Mouse (Mus musculus) layer of hippocampus, adult 18-20 months (tissue): ENCODE measurements around the gene Tubb1. TPM values are rescaled to one million over a fixed set of nuclear protein-coding genes. Genes with fewer than 3 reads are reported as not detected.

Source experiments
- DNase-seq, 2 experiments: peaks; one replicate each; pipeline ENCODE4 v3.0.0; 2022; ENCODE audit warnings: low spot score in 2 of 2
- long read RNA-seq: library from polyadenylated mRNA; stranded (forward); transcript quantifications from one replicate; pipeline ENCODE4 v2.0.0, GENCODE M21; 2021
- total RNA-seq, 2 experiments: library from RNA; stranded (reverse); gene quantifications; 2 replicates each; pipeline ENCODE4 v1.2.3; 2021

The Tubb1 gene
- not detected for total RNA-seq
- long read RNA-seq = 0 reads

DNA sequence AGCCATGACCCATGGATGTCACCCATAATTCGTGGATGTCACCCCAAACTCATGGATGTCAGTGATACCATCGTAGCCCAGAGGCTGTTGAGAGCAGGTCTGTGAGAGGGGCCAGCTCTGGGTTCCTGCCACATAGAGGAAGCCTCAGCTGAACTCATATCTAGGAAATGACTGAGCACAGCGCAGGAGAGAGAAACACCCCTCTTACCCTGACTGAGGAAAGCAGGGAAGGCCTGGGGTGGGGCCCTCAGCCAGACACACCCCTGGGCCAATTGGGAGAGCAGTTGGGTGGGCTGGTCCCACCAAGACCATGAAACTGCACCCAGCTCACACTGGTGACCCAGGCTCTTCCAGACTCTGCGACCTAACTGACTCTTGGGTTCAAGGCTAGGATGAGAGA is at the start of gene Tubb1:
Gene Tubb1 (plus strand): TSS at position 343 of the 400 bp plus-strand sequence.
- no peak for DNase-seq

DNA sequence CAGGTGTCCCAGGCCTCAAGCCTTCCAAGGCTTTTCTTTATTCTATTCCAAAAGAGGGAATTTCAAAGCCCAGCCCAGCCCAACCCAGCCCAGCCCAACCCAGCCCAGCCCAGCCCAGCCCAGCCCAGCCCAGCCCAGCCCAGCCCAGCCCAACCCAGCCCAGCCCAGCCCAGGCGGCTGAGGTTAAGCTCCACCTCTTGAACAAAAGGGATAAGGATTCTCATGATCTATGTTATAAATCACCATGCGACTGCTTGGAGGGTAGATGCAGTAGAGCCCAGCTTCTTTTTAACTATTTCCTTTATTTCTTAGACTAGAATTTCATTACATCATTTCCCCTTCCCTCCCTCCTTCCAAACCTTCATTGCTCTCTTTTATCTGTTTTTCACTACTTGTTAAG is 40.3 kb upstream of the Tubb1 start:
- no peak for DNase-seq

- DNase-seq = no peak
Observed at GRCm38 (mm10) chr2:174413127-174413526, 37.4 kb upstream of the Tubb1 start.

DNA sequence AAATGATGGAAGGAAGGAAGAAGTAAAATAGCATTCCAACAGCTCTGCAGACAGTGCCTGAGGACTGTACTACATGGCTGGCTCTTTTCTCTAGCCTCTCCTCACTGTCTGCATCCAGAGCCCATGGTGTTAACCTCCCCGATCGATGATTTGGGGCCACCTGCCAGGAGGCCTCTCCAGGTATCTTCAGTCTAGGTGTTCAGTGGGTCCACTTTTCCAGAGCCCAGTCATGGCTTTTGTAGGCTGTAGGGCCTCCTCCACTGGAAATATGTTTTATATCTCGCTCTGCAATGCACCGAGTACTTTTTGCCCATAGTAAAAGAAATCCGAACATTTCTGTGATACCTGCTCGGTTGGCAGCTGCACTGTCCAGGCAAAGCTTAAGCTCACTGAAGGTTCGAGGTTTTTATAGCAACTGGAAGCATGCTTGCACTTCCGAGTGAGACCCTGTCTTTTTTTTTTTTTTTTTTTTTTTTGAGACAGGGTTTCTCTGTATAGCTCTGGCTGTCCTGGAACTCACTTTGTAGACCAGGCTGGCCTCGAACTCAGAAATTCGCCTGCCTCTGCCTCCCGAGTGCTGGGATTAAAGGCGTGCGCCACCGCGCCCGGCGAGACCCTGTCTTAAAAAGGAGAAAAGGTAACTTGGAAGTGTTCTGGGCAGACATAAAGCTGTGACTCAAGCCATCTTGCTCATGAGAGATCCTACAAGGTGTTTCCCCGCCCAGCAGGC is 35.3 kb upstream of the Tubb1 start:
- DNase-seq = no peak

- peak; percentile 87 to 96 for DNase-seq
Observed at GRCm38 (mm10) chr2:174415731-174416310, 34.7 kb upstream of the Tubb1 start, which contains the start of gene Nelfcd. Nelfcd (plus strand) TSS chr2:174415804.

GRCm38 (mm10) chr2:174421107-174421506 is 29.4 kb upstream of the Tubb1 start:
- DNase-seq = no peak

GRCm38 (mm10) chr2:174424301-174425085 is 26.0 kb upstream of the Tubb1 start:
- no peak for DNase-seq

DNA sequence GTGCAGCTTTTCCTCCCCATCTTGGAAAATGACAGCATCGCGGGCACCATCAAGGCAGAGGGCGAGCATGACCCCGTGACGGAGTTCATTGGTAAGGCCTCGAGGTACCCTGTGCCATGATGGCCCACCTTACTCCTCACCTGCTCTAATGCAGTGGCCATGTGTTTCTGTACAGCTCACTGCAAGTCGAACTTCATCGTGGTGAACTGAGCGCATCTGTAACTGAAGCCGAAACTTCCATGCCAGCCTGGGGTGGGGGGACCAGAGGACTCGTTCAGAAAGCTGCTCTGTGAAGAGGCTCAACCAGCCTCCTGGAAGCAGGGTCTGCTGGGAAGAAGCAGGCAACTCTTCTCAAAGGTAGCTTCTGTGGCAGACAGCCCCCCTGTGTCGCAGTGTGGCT is 23.6 kb upstream of the Tubb1 start:
- no peak for DNase-seq

- DNase-seq = no peak
Observed at GRCm38 (mm10) chr2:174428076-174428835, 22.2 kb upstream of the Tubb1 start.

- DNase-seq = no peak
Observed at GRCm38 (mm10) chr2:174428996-174429591, 21.4 kb upstream of the Tubb1 start.

DNA sequence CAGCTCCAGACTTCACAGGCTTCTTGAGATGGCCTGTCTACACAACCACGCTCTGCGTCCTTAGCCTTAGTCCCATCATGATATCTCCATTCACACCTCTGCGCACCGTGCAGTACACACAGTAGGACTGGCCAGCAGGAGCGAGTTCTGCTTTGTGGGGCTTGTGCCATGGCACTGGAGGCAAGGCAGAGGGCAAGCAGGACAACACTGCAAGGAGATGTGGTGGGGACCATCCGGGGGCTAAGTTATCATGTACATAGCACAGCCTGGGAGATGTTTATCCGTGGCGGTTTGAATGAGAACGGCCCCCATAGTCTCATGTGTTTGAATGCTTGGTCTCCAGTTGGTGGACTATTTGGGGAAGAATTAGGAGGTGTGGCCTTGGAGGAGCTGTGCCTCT is 15.6 kb upstream of the Tubb1 start:
- no peak for DNase-seq

DNA sequence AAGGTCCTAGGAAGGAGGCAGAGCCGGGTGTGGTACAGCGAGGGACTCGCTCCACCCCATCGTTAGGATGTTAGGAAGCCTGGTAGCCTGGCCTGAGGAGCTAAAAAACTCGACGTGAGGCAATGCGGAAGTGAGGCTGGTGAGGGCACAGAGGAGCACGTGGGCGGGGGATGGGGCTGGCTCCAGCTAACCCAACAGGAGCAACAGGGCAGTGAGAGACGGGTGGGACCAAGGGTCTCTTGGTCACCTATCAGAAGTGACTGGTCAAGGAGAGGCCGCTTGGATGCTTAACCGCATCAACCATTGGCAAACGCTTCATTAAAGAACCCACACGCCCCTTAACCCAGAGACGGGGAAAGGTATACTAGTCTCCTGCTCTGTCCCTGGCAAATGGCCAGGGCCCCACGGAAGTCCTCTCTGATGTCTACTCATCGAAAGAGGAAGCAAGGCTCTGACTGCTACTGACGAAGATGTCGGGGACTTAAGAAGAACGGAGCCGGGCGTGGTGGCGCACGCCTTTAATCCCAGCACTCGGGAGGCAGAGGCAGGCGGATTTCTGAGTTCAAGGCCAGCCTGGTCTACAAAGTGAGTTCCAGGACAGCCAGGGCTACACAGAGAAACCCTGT is 14.3 kb upstream of the Tubb1 start:
- no peak for DNase-seq

DNA sequence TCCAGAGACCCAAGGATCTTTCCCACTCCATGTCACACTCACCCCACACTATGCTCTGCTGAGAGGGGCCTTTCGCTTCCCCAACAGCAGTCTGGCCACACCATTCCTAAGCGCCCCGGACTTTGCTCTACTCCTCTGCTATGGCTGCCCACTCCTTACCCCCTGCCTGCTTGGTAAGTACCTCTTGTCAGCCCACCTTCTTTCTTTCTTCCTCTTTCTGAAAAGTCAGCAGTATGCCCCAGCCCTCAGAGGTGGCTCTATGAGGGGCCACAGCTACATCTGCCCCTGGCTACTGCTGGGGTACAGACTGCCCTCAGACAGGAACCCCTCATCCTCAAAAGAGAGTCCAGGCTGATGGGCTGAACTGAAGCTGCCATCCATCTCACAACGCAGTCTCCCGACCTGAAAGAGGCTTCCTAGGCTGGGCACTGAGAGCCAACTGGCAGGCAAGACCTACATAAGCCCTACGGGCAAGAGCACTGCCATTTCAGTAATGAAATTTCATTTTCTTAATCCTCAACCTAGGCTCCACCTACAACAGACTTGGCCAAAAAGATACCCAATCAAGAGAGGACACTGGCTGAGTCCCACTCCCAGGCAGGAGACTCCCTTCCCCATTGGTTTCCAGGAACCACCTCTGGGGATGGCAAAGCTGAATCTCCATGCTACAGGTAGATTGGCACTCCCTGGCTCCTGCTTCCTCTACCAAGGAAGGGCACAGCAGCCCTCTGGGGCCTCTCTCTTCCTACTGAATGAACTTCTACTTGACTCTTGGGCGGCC is 13.4 kb upstream of the Tubb1 start:
- DNase-seq = no peak

DNA sequence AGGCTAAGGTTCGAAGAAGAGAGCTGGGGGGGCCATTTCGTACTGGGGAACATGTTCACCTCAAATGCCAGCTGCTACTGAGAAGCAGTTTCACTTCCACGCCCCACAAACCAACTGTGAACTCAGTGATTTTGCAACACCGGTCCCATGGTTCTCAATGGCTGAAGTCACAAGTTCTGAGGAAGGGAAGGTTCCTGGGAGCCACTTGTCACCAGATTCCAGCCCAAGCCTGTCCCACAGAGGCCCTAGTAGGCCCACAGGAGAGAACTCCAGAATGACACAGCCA is 12.9 kb upstream of the Tubb1 start:
- DNase-seq = no peak

- DNase-seq = no peak
Observed at GRCm38 (mm10) chr2:174438181-174438580, 12.3 kb upstream of the Tubb1 start.

- peak in 1 of 2 experiments; percentile 37 for DNase-seq
Observed at GRCm38 (mm10) chr2:174438737-174439449, 11.6 kb upstream of the Tubb1 start, which contains the start of gene Ctsz. Ctsz (minus strand) TSS chr2:174439039.

DNA sequence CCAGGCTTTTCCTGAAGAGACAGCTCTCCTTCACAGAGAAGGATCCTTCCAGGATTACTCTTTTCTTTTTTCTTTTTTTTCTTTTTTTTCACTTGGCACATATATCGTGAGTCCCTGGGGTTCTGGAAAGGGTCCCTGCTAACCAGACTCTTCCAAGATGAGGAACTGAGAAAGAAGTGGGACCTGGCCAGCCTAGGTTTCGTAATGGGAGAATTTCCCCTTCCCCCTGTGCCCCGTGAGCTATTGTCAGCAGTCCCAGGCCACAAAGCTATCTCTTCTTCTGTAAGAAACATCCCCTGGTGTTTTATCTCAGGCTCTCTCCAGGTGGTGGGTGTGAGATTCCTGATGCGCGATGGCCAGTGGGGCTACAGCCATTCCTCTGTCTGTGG is 11.1 kb upstream of the Tubb1 start:
- DNase-seq = no peak

DNA sequence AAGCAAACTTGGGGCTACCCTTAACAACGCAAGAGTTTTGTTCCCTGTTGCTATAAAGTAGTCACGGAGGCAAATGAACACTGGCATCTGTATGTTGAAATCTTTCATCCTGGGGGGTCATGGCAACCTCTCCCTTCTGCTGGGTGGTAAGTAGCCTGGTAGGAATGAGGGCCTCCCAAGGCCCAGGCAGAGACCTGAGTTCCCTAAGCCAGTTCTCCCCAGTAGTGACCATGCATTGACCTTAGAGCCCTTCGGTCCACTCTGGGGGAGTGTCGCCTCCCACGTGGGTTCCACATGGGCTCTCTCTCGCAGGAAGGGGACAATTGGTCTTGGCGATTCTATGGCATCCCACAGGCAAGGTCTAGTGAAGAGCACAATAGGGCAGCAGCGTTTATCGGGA is 10.5 kb upstream of the Tubb1 start:
- DNase-seq = no peak

- DNase-seq = no peak
Observed at GRCm38 (mm10) chr2:174441898-174442297, 8.6 kb upstream of the Tubb1 start.
